Mouse (Mus musculus): Measurements from ENCODE around the gene Crabp2. TPM values are rescaled to one million over a fixed set of nuclear protein-coding genes. Genes with fewer than 3 reads are reported as not detected.
"Not testable (repeated sequence)": the region's sequence is repeated elsewhere in the genome, so short reads cannot be mapped to it uniquely, and the experiment has no call there.

Gene Crabp2
- total RNA-seq (2022), result not detected

DNA sequence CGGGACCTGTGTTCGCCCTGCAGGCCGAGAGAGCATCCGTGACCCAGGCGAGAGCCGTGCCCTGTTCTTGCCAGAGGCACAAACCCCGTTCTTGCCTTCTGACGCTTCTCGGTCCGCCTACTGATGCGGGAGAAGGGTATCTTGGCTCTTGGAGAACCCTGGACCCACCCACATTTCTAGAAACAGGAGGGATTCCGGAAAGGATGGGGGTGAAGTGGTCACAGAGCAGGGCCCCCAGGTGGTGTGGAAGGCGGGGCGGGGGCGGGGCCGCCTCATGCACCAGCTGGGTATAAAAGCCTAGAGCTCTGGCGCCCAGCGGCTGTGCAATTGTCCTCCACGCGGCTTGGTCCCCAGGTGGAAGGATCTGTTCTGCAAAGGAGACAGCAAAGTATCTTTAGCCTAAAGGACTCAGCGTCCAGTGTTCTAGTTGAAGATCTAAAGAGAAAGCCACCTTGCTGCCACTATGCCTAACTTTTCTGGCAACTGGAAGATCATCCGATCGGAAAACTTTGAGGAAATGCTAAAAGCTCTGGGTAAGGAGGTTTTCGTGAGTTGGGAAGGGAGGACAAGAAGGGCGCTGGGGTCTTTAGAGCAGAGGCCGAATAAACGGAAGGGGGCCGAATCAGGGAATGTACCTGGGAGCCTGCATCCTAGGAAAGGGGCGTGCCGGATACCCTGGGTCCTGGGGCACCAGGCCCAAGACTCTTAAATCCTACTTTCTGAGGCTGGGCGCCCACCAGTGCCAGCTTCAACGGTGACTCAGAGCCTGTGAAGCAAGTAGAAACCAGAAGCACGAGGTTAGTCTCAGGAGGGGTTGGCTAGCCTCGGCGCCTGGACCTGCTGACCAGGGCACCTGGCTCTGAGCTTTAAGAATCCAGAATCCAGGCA lies at the start of gene Crabp2:
Gene Crabp2, plus strand, starts transcription at position 289 of the 888 bp plus-strand sequence.
- DNase-seq (ENCODE audit: low spot score in 2 of 2), result no peak

DNA sequence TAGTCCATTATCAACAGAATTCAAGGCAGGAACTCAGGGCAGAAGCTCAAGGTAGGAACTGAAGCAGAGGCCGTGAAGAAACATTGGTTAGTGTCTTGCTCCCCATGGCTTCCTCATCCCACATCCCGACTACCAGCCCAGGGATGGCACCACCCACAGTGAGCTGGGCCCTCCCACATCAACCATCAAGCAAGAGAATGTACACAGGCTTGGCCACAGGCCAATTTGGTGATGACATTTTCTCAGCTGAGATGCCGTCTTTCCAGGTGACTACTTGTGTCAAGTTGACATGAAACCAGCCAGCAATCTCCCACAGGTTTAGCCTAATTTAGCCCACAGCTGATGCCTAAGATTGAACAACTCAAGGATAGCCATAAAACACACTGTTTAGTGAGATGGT lies 49.2 kb upstream of the Crabp2 start:
- DNase-seq (ENCODE audit: low spot score in 2 of 2), result no peak

DNA sequence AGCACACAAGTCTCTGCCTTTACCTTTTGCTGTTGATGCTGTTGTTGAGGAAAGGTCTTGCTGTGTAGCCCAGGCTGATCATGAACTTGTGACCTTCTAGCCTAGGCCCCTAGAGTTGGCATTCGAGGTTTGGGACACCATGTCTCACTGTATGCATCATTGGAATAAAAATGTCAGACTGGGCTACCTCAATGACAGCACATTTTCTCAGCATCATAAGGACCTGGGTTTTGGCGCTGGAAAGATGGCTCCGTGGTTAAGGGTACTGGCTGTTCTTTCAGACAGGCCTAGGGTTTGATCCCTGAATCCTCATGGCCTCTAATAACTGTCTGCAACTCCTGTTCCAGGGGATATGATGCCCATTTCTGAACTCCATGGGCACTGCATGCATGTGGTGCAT lies 48.7 kb upstream of the Crabp2 start:
- no peak for DNase-seq (ENCODE audit: low spot score in 2 of 2)

DNA sequence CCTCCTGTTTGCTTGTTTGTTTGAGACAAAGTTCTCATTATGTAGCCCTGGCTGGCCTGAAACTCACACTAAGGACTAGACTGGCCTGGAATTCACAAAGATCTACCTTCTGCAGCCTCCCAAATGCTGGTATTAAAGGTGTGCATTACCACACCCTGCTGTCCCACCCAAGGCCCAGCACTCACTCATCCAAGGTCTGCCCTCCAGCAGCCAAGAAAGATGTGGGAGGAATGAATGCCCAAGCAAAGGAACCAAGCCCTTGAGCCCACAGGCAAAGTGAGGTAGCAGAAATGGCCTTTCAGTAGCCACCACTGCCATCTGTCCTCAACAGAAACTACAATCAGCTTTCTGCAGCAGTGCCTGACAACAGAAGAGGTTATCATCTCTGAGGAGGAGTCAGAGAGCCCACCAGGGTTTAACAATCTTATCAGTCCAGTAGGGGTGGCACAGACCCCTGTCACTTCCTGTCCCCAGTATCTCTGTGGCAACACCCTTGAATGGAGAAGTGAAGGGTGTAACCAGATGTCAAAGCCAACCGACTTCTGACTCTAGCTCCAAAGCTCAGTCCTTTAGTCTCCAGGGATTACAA lies 47.3 kb upstream of the Crabp2 start:
- no peak for DNase-seq (ENCODE audit: low spot score in 2 of 2)

DNA sequence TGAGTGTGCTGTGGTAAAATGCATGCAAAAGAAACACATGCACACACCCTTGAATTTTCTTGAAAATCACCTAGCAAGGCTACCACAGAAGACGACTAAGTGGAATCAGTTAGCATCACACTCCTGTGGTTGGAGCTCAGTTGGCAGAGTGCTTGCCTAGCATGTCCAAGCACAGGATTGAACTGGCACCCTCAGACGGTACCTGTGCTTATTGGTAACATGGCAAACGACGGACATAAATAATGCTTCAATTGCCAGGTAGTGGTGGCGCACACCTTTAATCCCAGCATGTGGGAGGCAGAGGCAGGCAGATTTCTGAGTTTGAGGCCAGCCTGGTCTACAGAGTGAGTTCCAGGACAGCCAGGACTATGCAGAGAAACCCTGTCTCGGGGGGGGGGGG lies 46.5 kb upstream of the Crabp2 start:
- DNase-seq (ENCODE audit: low spot score in 2 of 2), result not testable (repeated sequence)

DNA sequence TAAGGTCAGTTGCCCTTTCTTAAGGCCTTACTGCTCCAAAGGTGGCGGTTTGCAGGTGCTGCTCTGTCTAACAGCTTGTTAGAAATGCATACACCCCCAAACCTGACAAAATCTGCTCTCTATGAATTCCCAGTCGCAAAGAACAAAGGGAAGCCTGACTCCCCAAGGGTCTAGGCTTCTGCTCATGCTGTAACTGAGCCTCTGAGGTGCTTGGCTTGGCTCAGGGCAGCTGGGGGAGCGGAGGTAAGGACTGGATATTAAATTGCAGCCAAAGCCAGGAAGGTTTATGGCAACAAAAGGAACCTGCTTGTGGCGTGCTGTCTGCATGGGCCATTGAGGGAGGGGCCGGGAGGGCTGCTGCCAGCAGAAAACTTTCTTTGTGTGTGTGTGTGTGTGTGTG lies 44.6 kb upstream of the Crabp2 start:
- DNase-seq (ENCODE audit: low spot score in 2 of 2), result no peak

DNA sequence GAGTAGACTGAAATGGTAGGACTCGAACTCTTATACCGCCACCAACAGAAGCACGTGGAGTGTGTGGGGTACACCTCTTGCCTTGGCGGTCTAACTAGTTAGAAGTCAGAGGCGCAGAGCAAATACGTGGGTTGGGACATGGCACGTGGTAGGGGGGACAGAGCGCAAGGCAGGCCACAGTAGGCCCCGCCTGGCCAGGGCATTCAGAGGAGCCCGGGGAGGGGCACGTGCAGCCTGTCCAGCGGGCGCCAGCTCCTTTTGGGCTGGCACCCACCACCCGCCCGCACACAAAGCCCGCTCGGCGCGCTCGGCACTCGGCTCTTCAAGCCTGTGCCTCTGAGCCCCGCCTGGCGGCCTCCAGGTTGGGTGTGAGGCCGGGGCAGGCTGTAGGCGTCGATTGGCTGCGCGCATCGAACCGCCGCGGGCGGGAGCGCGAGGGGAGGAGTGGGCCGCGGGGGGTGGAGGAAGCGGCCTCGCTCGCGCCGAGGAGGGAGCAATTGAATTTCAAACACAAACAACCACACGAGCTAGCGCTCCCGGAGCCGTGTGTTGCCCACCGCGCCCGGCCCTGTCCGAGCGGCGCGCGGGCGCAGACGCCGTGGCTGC lies 42.5 kb upstream of the Crabp2 start, which contains the start of gene Hdgf:
Gene Hdgf, plus strand, starts transcription at position 442 of the 606 bp plus-strand sequence.
- DNase-seq (ENCODE audit: low spot score in 2 of 2), result peak; percentile 91 to 96

DNA sequence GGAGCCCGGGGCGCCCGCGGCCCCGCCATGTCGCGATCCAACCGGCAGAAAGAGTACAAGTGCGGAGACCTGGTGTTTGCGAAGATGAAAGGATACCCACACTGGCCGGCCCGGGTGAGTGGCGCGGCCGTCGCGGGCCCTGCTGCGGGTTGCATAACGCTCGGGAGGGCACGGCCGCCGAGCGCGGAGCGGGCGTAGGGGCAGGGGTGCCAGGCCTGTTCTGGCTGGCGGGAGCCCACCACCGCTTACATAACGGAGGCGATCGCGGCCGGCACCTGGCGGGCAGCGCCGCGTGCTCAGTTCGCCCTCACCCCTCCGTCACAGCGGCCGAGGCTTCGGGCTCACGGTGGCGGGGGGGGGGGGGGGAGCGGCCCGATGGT lies 41.9 kb upstream of the Crabp2 start:
- DNase-seq (ENCODE audit: low spot score in 2 of 2), result peak; percentile 57 to 85

DNA sequence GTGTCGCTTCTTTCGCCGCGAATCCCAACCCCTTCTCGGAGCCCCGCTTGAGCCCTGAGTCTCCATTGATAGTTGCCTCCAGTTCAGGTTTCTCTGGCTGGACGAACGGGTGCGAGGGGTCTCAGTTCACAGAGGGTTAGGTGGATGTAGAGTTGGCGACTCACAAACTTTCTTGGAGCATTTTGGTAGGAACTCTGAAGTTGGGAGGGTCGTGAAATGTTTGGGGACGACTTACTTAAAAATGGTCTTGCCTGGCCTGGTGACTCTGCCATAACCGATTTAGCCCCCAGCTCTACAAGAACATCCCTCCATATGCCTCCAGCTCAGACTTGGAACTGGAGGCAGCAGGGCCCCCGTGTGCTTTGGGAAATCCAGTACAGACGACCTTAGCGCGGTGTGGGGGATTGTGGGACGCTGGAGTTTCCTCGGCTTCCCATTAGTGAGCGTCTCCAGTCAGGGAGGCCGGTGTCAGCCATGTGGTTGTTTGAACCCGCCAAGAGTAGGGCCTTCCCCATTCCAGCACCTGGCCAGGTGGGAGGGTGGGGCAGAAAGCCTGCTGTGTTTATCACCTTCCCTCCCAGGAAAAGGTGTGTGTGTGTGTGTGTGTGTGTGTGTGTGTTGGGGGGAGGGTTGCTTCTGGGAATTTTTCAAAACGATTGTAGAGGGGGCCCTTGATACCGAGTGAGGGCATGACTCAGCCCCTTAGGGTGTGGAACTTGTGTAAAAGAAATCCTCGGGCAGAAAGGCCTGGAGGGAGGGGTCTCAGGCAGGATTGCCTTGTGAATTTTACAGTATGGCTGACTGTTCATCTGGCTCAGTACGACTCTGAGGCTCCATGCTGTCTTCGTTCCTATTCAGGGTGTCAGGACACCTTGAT lies 41.2 kb upstream of the Crabp2 start:
- DNase-seq (ENCODE audit: low spot score in 2 of 2), result peak in 1 of 2 experiments; percentile 35

DNA sequence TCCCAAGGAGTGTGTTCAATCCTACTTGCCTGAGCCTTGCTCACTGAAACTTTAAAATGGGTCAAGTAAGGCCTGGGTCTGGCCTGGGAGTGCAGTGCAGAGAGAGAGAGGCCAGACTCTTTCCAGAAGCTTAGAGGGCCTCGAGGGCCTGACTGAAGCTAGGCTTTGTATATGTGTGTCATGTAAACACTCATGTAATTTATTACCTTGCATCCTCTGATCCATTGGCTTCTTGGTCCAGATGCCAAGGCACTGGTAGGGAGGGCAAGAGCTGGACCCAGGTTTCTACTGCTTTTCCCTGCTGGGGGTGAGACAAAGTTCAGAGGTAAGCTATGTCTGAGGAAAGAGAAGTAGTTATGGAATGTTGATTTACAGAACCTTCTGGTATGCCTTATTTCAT lies 40.6 kb upstream of the Crabp2 start:
- no peak for DNase-seq (ENCODE audit: low spot score in 2 of 2)

DNA sequence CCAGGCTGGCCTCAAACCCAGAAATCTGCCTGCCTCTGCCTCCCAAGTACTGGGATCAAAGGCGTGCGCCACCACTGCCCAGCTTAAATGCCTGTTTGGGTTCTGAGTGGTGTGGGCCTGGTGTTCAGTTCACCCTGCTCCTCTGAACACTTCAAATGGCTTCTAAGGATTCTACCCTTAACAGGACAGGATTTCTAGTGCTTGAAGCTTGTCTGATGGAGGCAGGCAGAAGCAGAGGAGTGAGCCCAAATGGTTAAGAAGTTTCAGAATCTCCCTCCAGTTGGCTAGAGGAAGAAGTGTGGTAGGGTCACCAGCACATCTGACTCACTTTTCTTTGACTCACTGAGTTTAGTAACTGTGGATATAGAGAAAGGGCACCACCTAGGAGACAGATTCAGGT lies 39.1 kb upstream of the Crabp2 start:
- DNase-seq (ENCODE audit: low spot score in 2 of 2), result no peak

DNA sequence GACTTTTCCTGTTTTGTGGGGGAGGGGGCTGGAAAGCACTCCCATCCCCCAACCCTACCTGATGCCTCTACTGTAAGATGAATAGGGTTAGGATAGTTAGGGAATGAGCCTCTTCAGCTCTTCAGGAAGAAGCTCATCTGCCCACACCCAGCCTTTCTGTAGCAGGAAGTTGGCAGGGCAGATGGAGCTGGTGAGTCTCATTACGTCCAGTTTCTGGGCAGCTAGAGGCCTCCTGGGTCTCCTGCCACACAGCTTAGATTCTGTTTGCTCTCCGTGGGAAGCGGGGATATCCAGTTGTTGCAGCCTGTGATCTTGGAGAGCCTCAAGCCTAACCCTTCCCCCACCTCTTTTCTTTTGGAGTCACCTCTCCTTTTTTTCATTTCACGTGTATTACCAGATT lies 38.6 kb upstream of the Crabp2 start:
- no peak for DNase-seq (ENCODE audit: low spot score in 2 of 2)

DNA sequence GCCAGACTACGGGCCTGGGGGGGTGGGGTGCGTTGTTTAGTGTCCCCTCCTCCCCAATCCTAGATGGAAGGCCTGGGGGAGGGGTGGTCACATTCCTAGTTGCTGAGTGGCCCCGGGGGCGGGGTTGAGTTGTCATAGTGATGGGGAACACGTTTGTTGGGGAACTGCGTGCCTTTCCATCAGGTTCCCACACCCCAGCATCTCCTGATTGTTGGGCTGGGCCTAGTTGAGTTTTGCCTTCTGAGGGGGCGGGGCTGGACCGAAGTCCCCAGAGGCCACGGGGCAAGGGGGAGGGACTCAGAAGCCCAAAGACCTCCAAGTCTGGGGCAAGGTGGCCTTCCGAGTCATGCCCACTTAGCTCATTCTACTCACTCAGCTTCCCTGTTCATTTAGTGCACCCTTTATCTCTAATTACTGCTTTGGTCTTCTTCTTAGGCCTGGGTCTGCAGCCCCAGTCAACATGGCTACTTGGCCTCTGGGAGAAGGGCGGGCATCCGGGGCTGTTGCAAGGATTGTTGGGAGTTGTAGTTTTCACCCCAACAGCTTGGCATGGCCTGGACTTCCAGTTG lies 37.8 kb upstream of the Crabp2 start:
- DNase-seq (ENCODE audit: low spot score in 2 of 2), result peak; percentile 80 to 83

DNA sequence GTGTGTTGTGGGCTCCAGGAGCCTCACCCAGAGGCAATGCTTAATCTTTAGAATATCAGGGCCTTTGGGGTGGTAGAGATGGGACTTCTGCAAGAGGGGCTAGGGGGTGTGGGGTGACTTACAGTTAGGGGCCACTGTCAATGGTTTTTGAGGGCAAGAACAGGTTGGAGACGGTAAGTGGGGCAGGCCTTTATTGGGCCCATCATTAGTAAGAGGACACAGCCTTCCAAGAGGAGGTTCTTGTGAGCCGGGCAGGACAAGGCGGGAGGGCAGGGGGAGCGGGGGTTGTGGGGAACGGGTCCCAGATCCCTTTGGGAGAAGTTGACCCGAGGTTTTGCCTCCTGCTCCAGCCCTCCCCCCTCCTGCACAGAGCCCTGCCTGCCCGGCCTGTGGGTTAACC lies 35.0 kb upstream of the Crabp2 start:
- no peak for DNase-seq (ENCODE audit: low spot score in 2 of 2)

DNA sequence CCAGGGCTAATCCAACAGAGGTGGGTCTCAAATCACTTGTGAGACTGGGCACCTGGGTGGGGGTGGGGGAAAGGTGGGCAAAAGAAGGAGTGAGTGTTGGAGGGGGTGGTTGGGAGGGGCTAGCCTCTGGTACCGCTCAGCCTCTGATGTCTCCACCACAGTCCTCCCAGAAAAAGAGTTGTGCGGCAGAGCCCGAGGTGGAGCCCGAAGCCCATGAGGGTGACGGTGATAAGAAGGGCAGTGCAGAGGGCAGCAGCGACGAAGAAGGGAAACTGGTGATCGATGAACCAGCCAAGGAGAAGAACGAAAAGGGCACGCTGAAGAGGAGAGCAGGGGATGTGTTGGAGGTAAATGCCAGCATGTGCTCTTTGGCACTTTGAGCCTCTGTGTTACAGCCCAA lies 34.6 kb upstream of the Crabp2 start:
- DNase-seq (ENCODE audit: low spot score in 2 of 2), result no peak

DNA sequence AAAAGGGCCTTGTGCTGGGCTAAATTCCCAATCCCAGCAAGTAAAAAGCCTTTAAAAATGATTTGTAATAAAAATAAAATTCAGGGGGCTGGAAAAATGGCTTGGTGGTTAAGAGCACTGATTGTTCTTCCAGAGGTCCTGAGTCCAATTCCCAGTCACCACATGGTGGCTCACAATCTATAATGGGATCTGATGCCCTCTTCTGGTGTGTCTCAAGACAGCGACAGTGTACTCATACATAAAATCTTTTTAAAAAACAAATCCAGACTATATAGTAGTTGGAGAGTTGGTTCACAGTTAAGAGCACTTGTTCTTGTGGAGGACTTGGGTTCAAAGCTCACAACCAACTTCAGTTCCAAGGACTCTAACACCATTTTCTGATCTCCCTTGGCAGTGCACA lies 31.5 kb upstream of the Crabp2 start:
- no peak for DNase-seq (ENCODE audit: low spot score in 2 of 2)

DNA sequence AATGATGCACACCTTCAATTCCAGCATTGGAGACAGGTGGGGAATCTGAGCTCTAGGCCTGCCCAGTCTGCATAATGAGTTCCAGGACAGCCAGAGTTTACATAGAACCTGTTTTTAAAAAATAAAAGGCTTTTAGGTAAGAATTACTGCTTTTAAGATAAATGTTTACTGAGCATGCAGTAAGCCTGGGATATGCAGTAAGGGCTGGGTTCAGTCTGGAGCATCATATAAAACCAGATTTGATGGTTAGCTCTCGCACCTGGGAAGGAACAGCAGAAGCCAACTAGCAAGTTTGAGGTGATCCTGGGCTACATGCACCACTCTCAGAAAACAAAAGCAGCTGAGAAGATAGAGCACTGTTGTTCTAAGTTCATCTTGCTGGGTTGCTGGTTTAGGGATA lies 29.9 kb upstream of the Crabp2 start:
- DNase-seq (ENCODE audit: low spot score in 2 of 2), result no peak

DNA sequence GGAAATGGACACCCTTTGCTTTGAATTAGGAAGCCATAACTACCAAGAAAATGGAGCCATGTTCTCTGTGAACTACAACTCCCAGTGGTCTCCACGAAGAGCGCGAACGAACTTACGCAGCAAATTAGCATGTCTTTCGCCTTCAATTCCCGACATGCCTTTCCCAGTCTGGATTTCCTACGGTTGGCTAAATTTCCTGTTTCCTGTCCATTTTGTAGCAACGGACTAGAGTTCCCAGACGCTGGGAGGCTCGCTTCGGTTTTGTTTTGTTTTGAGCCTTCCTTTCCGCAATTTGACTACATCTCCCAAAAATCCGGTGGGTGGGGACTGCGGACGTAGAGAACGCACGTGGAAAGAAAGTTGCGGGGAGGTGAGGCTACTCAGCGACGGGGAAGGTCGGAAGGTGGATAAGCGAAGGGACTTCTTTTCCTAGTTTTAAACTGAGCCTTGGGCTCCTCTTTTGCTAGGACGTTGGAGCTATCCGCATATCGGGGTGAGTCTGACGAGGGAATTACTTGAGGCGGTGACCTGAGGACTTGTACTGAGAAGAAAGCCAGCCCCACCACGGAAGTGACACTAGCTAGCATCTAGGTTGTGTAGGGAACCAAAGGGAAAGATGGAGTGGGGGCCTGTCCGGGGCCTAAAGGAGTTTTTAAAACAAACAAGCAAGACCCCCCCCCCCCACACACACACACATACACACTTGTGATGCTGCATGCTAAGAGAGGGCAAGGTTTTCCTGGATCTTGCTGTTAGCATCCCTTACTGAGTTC lies 28.9 kb upstream of the Crabp2 start, which contains the start of gene Mrpl24:
Gene Mrpl24, plus strand, starts transcription at position 171 of the 773 bp plus-strand sequence.
- peak; percentile 57 to 62 for DNase-seq (ENCODE audit: low spot score in 2 of 2)

DNA sequence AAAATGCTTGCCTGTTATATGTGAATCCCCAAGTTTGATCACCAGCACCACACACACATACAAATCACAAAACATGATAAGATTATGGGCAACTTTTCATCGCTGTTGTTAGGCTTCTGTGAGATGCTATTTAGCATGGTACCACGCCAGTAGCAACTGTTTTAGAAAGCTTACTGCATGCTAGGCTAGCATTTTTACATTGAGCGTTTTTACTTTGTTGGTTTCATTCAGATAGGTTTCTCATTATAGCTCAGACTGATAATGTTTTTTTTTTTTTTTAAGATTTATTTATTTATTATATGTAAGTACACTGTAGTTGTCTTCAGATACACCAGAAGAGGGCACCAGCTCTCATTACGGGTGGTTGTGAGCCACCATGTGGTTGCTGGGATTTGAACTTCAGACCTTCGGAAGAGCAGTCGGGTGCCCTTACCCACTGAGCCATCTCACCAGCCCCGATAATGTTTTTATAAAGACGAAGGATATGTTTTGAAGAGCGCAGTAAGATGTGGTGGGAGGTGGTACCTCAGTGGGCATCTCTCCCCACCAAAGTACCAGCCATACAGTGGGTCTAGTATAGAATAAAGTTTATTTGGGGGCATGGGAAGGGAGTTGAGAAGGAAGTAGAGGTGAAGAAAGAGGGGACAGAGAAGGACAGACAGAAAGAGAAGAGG lies 28.1 kb upstream of the Crabp2 start:
- no peak for DNase-seq (ENCODE audit: low spot score in 2 of 2)

DNA sequence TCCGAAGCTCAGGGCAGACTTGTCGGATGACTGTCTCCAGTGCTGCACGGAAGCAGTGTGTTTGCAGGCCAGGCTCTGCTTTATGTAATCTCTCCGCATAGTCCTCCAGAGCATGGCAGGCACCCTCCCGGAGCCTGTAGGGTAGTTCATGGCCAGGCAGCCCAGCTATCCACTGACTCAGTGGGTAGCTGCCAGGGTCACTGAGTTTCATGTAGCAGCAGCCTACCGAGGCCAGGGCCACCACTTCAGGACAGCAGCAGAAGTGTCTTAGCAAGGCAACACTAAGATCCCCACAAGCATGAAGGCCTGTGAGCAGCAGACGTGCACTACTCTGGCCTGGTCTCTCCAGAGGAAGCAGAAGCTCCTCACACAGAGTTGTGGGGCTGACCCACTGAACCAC lies 23.5 kb upstream of the Crabp2 start:
- DNase-seq (ENCODE audit: low spot score in 2 of 2), result no peak
